Mouse (Mus musculus) heart, embryonic 16.5 days (tissue): ENCODE measurements around the gene Elovl6. TPM values are rescaled to one million over a fixed set of nuclear protein-coding genes. Genes with fewer than 3 reads are reported as not detected.

Source experiments
- ATAC-seq: fragments of 200-750 bp; cut with Nextera tagmentation; replicated peaks from 2 replicates; pipeline ENCODE4 v1.8.0; 2017; ENCODE audit warnings: moderate number of reproducible peaks; ENCODE audit not compliant: insufficient read depth, low FRiP score; ENCODE audit errors: extremely low read depth
- H3K27ac ChIP-seq: fragments of 300-500 bp; sonication (generic); 2 replicates; pipeline ENCODE4 v1.5.1; 2014; ENCODE audit warnings: mild to moderate bottlenecking, low read length, control low read depth, moderate library complexity
- H3K27me3 ChIP-seq: fragments of 300-500 bp; sonication (generic); 2 replicates; pipeline ENCODE4 v1.6.1; 2014; ENCODE audit warnings: low read length, mixed read lengths; ENCODE audit not compliant: control insufficient read depth, insufficient read depth
- H3K36me3 ChIP-seq: fragments of 300-500 bp; sonication (generic); 2 replicates; pipeline ENCODE4 v1.6.1; 2014; ENCODE audit not compliant: control insufficient read depth, insufficient read depth
- H3K4me1 ChIP-seq: fragments of 300-500 bp; sonication (generic); 2 replicates; pipeline ENCODE4 v1.6.1; 2014; ENCODE audit warnings: low read length, mixed read lengths; ENCODE audit not compliant: control insufficient read depth, insufficient read depth
- H3K4me2 ChIP-seq: fragments of 300-500 bp; sonication (generic); 2 replicates; pipeline ENCODE4 v1.6.1; 2014; ENCODE audit warnings: low read depth, mild to moderate bottlenecking, control low read depth, low read length
- H3K4me3 ChIP-seq: fragments of 300-500 bp; sonication (generic); 2 replicates; pipeline ENCODE4 v1.5.1; 2014; ENCODE audit warnings: mild to moderate bottlenecking, control low read depth, low read length
- H3K9ac ChIP-seq: fragments of 300-500 bp; sonication (generic); 2 replicates; pipeline ENCODE4 v1.6.1; 2014; ENCODE audit warnings: low read length, control low read depth
- H3K9me3 ChIP-seq: fragments of 300-500 bp; sonication (generic); replicated peaks from 2 replicates; pipeline ENCODE4 v1.6.1; 2016; ENCODE audit warnings: low read length; ENCODE audit not compliant: control insufficient read depth
- WGBS: fragments of 180-500 bp; shearing (Covaris S2); extraction: QIAGEN DNeasy Blood & Tissue Kit; methylation state at CpG from one replicate; pipeline ENCODE4 v1.1.7; 2014; 5-methylcytosine and 5-hydroxymethylcytosine counted together
- polyA plus RNA-seq: library from polyadenylated mRNA; unstranded; fragments of >200 nt; fragmentation: Nextera tagmentation; extraction: Ambion mirVana; gene quantifications from 2 replicates; pipeline ENCODE4 v1.2.1, GENCODE M21; 2015

Gene Elovl6
- polyA plus RNA-seq, result 8.2 and 10.2 TPM in 2 replicates

DNA sequence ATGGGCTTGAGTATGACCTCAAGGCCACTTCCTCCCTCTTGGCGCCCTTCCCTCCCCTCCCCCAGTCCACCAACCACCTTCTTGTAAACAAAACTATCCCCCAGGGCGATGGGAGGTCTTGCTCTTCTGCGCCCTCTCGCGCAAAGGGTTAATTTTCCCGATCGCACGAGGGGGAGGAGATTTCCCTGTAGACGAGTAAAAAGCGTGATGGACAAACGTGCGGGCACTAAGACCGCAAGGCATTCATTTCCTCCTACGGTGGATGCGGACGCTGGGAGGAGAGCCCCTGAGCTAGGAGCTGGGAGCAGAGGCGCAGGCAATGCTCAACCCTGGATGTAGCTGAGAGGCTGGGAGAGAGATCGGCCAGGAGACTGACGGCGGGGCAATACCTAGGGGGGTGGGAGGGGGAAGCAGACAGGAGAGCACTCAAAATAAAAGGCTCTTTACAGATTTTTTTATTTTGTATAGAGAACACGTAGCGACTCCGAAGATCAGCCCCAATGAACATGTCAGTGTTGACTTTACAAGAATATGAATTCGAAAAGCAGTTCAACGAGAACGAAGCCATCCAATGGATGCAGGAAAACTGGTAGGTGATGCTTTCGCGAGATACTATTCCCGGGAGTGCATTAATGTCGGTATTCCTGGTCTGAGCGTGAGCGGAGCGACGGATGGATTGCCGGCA, at the start of gene Elovl6:
Gene Elovl6, plus strand, starts transcription at position 176 of the 685 bp plus-strand sequence.
- peak; percentile 14 for ATAC-seq
- under 1% methylated on average over 35 of the region's 35 CpGs for WGBS

DNA sequence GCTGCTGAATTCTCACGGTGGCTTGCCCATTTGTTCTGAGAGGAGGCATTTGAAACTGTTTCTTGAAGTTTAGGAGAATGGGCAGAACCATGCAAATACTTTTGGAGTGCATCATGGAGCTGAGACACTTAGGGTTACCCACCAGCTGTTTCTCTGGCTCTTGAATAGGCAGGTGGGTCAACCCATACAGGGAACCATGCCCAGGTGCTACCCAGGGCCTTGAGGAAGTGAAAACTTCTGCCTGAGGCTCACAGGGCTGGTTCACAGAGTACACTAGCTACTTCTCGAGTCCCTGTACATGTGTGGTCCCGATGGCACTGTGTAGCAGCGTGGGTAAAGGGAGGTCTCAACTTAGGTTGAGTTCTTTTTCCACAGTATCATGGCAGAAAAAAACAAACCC, 43.4 kb upstream of the Elovl6 start:
- H3K4me2 ChIP-seq, result no peak overlapping the region
- 77% methylated on average over 4 of the region's 4 CpGs for WGBS

More for the DNA sequence above, at the start of gene Elovl6:
- Histone ChIP-seq H3K27me3 (no peaks in the 10 kb centered on the region), H3K4me1 (peaks cover 25% of the 10 kb centered on the region), H3K4me2 (peak within 1 kb of the TSS; percentile 82), H3K9ac (peak within 1 kb of the TSS; percentile 98), H3K4me3 (peak within 1 kb of the TSS; percentile 90), H3K36me3 (no peaks in the 10 kb centered on the region), H3K27ac (peak within 1 kb of the TSS; percentile 95), H3K9me3 (no peaks in the 10 kb centered on the region)

DNA sequence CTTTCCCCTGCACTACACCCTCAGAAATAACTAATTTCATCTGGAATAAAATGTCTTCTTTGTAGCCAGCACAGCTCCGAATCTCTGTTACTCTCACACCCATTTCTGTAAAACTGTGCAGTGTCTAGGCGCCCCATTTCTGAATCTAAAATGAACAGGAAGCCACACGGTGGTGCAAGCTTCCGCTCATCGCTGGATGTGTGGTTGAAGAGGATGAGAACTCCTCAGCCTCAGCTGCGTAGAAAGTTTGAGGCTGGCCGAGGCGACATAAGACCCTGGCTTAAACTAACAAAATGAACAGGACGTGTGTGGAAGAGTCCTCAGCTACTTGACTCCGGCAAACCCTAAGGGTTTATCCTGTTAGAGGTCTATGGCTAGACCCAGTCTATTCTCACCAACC, 38.0 kb upstream of the Elovl6 start:
- no peak overlapping the region for H3K9ac ChIP-seq
- no peaks in the 10 kb centered on the region for H3K27me3 ChIP-seq
- no peaks in the 10 kb centered on the region for H3K4me1 ChIP-seq
- H3K9me3 ChIP-seq, result no peaks in the 10 kb centered on the region
- 79% methylated on average over 10 of the region's 10 CpGs for WGBS
- H3K27ac ChIP-seq, result no peak overlapping the region
- ATAC-seq, result no peak
- H3K4me2 ChIP-seq, result no peak overlapping the region
- H3K36me3 ChIP-seq, result no peaks in the 10 kb centered on the region
- H3K4me3 ChIP-seq, result no peak overlapping the region

More for the DNA sequence above, 43.4 kb upstream of the Elovl6 start:
- Histone ChIP-seq H3K27me3 (no peaks in the 10 kb centered on the region), H3K4me1 (no peaks in the 10 kb centered on the region), H3K27ac (no peak overlapping the region), H3K9me3 (no peaks in the 10 kb centered on the region), H3K36me3 (no peaks in the 10 kb centered on the region), H3K9ac (no peak overlapping the region), H3K4me3 (no peak overlapping the region)
- no peak for ATAC-seq

DNA sequence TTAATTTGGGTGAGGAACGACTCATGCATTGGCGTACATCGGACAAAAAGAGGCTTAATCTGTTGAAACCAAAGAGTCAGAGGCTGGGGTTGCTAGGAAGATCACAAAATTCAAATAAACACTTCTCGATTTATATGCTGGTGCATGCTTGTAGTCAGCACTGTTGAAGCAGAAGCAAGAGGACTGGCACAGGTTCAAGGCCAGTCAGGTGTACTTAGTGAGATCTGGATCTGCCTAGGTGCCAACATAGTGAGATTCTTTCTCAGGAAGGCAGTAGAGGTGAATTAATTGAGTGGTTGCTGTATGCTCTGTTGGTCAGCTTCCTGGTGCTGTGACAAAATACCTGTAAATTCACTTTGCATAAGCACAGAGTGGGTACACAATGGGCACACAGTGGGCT, 37.4 kb upstream of the Elovl6 start:
- no peaks in the 10 kb centered on the region for H3K4me1 ChIP-seq
- WGBS, result 80% methylated on average over 4 of the region's 4 CpGs
- H3K4me2 ChIP-seq, result no peak overlapping the region
- H3K9me3 ChIP-seq, result no peaks in the 10 kb centered on the region
- no peak overlapping the region for H3K27ac ChIP-seq
- no peak overlapping the region for H3K9ac ChIP-seq
- no peaks in the 10 kb centered on the region for H3K36me3 ChIP-seq
- ATAC-seq, result no peak
- H3K4me3 ChIP-seq, result no peak overlapping the region
- no peaks in the 10 kb centered on the region for H3K27me3 ChIP-seq

DNA sequence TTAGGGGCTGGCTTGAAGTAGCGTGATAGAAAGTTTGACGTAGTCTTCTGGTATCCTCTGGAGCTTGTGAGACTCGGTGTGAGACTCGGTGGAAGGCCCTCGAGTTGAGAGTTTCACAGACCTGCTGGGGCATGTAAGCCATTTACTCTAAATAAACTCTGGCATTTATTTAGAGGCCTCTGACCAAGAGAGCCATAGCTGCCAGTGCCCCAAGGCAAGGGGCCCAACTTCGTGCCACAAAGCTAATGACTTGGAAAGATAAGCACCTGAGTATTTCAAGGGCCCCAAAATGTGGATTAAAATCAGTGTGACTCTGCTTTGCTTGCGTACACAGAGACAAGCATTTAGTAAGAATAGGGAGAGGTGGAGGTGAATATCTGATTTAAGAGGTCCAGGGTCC, 28.4 kb upstream of the Elovl6 start:
- no peak for ATAC-seq
- no peaks in the 10 kb centered on the region for H3K4me1 ChIP-seq
- WGBS, result 78% methylated on average over 7 of the region's 7 CpGs
- no peak overlapping the region for H3K4me3 ChIP-seq
- H3K36me3 ChIP-seq, result no peaks in the 10 kb centered on the region
- no peaks in the 10 kb centered on the region for H3K27me3 ChIP-seq
- no peak overlapping the region for H3K27ac ChIP-seq
- no peak overlapping the region for H3K4me2 ChIP-seq
- H3K9ac ChIP-seq, result no peak overlapping the region
- H3K9me3 ChIP-seq, result no peaks in the 10 kb centered on the region

DNA sequence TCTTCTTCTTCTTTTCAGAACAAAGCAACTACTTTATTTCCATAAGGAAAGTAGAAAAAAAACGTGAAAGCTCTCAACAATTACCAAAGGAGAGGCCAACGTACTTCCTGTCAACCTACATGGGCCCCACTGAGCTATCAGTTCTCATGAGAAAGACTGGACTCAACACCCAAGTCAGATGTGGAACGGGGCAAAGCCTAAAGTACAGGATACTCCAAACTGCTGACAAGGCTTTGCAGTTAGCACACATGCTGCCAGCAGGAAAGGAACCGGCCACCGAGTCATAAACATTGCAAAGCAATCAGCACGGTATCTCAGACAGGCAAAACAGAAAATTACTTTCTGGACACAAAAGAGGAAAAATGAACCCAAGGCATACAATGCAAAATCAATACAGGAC, 27.2 kb upstream of the Elovl6 start:
- Histone ChIP-seq H3K4me2 (no peak overlapping the region), H3K36me3 (no peaks in the 10 kb centered on the region), H3K4me1 (no peaks in the 10 kb centered on the region), H3K9me3 (no peaks in the 10 kb centered on the region), H3K9ac (no peak overlapping the region), H3K4me3 (no peak overlapping the region), H3K27me3 (no peaks in the 10 kb centered on the region), H3K27ac (no peak overlapping the region)
- WGBS, result 67% methylated on average over 6 of the region's 6 CpGs
- ATAC-seq, result no peak

DNA sequence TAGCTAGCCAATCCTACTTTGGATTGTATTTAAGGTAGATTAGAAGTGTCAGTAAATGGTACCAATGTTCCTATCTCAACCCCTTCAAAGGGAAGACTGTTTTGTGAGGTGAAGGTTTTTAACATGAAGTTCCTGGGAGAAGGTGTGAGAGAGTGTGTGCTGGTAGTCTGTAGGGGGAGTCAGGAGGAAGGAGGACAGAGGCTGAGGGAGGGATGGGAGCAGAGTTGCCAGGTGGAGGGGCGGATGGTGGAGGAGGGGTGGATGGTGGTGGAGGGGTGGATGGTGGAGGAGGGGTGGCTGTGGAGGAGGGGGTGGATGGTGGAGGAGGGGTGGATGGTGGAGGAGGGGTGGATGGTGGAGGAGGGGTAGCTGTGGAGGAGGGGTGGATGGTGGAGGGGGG, 24.4 kb upstream of the Elovl6 start:
- 79% methylated on average over 1 of the region's 1 CpGs for WGBS
- Histone ChIP-seq H3K9ac (no peak overlapping the region), H3K27ac (no peak overlapping the region), H3K36me3 (no peaks in the 10 kb centered on the region), H3K27me3 (no peaks in the 10 kb centered on the region), H3K4me2 (no peak overlapping the region), H3K4me3 (no peak overlapping the region), H3K4me1 (no peaks in the 10 kb centered on the region), H3K9me3 (no peaks in the 10 kb centered on the region)
- ATAC-seq, result no peak

DNA sequence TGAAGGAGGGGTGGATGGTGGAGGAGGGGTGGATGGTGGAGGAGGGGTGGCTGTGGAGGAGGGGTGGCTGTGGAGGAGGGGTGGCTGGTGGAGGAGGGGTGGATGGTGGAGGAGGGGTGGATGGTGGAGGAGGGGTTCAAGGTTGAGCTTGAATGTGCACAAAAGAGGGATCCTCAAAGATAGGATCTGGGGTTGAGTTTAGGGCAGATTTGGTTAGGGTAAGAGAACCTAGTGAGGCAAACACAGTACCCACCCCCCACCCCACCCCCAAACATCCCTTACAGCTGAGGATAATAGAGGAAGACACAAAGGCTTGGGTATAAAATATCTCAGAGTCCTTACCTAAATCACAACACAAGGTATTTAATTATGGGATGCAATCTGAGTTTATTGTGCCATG, 23.6 kb upstream of the Elovl6 start:
- Histone ChIP-seq H3K4me3 (no peak overlapping the region), H3K27me3 (no peaks in the 10 kb centered on the region), H3K4me1 (no peaks in the 10 kb centered on the region), H3K36me3 (no peaks in the 10 kb centered on the region), H3K27ac (no peak overlapping the region), H3K9ac (no peak overlapping the region), H3K9me3 (peaks cover 3% of the 10 kb centered on the region; the same call in 1 of the 2 replicates), H3K4me2 (no peak overlapping the region)
- no peak for ATAC-seq

DNA sequence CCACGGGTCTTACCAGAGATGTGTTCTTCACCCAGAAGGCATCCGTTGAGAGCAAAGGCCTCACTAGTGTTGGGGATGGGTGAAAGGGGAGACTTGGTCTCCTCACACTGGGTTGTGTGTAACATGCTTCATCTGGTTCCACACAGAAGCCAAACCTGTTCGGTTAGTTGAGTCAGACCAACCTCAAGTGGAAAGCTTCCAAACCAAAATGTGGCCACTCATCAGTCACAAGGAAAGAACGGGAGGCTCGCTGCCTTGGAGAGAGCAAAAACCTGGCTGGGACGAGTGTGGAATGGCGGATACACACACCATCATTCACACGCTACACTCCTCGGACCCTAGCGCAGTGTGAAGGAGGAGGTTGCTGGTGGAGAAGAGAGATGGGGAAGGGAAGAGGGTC, 22.4 kb upstream of the Elovl6 start:
- no peak overlapping the region for H3K9ac ChIP-seq
- no peak overlapping the region for H3K27ac ChIP-seq
- WGBS, result 76% methylated on average over 10 of the region's 10 CpGs
- H3K36me3 ChIP-seq, result no peaks in the 10 kb centered on the region
- H3K4me1 ChIP-seq, result no peaks in the 10 kb centered on the region
- peaks cover 3% of the 10 kb centered on the region; the same call in 1 of the 2 replicates for H3K9me3 ChIP-seq
- no peaks in the 10 kb centered on the region for H3K27me3 ChIP-seq
- no peak for ATAC-seq
- no peak overlapping the region for H3K4me2 ChIP-seq
- no peak overlapping the region for H3K4me3 ChIP-seq
